Mouse (Mus musculus) cerebellum, adult 9-11 months (tissue): ENCODE data around the gene Ptprk.

ENCODE experiments used
- DNase-seq: peaks from one replicate; pipeline ENCODE4 v3.0.0; 2022

Gene Ptprk

GRCm38 (mm10) chr10:28566378-28566777, 491.8 kb downstream of the Ptprk start:
- no peak for DNase-seq

DNA sequence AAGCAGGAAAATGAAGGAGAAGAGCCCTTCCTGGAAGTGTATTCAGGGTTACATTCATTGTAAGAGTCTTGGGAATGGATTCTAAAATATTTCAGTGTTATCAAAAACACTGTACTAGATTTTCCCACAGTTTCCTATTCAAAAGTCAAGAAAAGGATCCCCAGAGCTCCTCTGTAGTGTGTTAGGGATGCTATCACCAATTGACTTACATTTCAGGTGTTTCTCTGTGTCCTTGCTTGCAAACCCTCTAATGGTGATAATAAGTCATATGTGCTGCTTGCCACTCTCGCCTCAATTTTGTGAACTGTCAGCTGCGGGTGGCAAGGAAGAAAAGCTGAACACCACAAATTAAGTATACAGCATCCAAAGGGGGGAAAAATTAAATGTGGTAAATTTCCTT, 492.2 kb downstream of the Ptprk start:
- DNase-seq: no peak

DNA sequence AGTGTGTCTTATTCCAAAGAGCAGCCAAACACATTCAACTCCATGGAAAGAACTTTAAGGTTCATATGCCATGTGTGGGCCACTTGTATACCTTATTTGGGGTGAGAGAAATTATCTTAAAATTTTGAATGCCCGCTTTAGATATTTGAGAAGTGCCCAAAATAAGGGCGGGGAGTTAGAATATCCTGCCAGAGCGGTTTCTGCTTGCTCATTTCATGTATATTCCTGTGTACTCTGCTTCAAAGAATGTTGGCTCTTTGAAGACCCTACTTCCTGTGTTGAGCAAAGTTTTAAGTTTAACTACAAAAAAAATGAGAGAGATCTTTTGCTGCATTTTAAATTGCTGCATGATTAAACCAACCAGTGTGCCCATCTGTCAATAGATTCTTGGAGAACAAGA, 492.8 kb downstream of the Ptprk start:
- no peak for DNase-seq

- no peak for DNase-seq
Measured at GRCm38 (mm10) chr10:28568047-28568446, 493.4 kb downstream of the Ptprk start.

DNA sequence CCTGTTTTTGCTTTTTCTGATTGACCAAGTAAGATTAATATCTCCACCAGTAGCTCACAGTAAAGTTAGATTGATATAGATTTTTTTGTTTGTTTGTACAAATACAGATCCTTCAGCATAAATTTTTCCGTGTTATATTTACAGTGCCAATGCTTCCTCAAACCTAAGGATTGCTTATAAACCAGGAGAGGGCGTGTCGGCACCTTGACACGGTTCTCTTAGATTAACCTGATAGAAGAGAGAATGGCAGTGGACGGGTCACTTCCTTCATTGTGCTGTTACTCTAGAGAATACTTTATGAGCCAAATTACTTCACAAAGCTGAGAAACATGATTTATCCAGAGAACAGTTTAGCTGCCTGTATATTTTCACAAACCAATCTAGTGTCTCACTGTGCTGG, 505.0 kb downstream of the Ptprk start:
- DNase-seq: no peak

DNA sequence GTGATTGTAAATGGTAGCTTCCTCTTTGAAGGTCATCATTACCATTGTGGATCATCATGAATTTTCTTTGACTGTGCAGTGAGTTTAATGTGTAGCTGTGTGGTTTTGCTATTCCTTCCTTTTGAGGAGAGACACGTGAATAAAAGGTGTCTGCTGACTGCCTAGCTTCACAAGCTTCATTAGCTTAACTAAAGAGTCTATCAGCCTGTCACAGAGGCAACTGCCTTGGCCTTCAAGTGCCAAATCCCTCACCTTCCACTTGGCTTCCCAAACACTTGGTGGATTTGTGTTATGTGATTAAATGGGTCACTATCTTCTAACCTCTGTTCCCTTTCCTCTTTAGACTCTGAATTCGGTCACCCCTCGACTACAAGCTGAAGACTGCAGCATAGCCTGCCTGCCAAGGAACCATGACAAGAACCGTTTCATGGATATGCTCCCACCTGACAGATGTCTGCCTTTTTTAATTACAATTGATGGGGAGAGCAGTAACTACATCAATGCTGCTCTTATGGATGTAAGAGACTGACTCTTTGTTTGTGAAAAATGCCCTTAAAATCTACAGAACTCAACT, 512.0 kb downstream of the Ptprk start:
- DNase-seq: no peak

- no peak for DNase-seq
Measured at GRCm38 (mm10) chr10:28588401-28588800, 513.8 kb downstream of the Ptprk start.

DNA sequence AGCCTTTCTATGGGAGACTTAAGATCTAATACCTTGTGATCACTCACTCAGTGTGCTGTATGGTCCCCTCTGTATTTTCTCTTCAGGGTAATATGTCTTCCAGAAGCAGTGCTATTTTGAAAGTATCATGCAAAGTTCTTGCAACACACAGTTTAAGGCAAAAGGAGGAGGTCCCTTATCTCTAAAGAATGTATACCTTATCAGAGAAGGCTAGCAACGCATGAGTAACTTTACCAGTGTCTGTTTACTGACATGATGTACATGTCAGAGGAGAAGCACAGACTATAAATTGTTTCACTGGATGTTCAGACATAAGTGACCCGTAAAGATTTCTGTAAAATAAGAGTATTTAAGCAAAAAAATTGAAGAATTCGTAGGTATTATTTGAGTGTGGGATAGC, 516.2 kb downstream of the Ptprk start:
- DNase-seq: no peak

GRCm38 (mm10) chr10:28593566-28594292, 519.1 kb downstream of the Ptprk start:
- no peak for DNase-seq

DNA sequence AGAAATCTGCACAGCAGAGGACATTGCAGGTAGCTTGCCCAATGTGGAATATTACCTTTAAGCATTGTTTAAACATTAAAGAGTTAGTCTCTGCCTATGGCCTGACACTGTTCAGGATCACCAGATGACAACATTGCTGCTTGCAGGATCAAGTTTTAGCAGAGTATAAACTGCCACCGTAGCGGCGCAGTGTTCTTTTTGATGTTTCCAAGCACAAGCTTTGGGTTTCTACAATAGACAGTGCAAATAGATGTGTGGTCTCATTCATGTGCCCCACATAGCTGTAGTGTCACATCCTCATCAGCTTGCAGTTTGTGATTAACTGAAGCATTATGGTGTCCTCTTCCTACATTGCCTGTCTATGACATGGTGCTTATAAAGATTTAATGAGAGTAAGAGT, 522.3 kb downstream of the Ptprk start:
- DNase-seq: no peak

DNA sequence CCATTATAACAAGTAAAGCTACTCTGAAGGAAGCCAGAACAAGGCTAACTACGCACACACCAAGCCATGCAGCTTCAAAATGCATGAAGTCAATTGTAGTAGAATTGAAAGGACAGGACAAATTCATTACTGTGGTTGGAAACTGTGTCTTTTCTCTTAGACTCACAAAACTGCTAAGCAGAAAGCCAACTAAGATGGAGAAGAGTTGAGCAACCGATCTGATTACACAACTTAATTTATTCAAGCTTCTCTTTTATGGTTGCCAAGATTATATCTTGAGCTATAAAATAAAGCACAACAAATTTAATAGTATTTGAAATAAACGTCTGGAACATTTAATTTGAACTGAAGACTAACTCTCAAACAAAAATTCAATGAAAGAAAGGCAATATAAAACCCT, 534.5 kb downstream of the Ptprk start:
- no peak for DNase-seq

DNA sequence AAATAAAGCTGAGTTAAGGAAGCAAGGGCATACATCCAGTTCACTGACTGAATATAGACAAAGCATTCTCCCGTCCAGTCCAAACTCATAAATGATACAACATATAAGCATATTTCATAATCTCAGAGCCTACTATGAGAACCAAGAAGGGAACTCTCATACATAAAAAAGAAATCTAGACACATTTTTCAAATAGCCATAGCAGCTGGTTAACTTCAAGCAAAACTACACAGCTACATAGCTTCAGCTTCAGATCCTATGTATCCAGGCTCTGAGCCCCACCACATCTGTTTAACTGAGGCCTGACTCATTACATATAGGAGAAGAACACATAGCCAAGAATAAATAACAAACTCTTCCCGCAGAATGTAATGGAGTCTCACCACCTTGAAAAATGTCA, 539.8 kb downstream of the Ptprk start:
- no peak for DNase-seq

DNA sequence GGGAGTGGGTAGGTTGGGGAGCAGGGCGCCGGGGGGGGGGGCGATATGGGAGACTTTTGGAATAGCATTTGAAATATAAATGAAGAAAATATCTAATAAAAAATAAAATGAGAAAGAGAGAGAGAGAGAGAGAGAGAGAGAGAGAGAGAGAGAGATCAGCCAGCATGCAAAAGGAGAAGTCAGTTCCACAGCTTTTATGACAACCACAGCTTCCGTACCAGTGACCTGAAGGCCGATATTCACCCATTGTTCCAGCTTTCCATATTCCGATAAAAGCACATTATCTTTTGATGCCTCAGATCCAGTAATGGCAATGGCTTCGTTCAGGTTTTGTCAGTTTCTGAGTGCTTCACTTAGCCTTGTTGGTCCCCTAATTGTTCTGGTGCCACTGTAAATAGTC, 542.6 kb downstream of the Ptprk start:
- DNase-seq: no peak

GRCm38 (mm10) chr10:28618002-28618401, 543.4 kb downstream of the Ptprk start:
- no peak for DNase-seq

GRCm38 (mm10) chr10:28619415-28619814, 544.8 kb downstream of the Ptprk start:
- DNase-seq: no peak

GRCm38 (mm10) chr10:28636096-28636495, 561.5 kb downstream of the Ptprk start:
- DNase-seq: no peak

- DNase-seq: no peak
Measured at GRCm38 (mm10) chr10:28641887-28642286, 567.3 kb downstream of the Ptprk start.
